Mouse (Mus musculus) liver, adult (tissue): Measurements from ENCODE around the gene Gm6169.

Source experiments
- GATA4 ChIP-seq: IDR thresholded peaks from 2 replicates; pipeline ENCODE4 v1.6.1; 2014; ENCODE audit warnings: mild to moderate bottlenecking, low read length; ENCODE audit not compliant: insufficient replicate concordance

The Gm6169 gene

DNA sequence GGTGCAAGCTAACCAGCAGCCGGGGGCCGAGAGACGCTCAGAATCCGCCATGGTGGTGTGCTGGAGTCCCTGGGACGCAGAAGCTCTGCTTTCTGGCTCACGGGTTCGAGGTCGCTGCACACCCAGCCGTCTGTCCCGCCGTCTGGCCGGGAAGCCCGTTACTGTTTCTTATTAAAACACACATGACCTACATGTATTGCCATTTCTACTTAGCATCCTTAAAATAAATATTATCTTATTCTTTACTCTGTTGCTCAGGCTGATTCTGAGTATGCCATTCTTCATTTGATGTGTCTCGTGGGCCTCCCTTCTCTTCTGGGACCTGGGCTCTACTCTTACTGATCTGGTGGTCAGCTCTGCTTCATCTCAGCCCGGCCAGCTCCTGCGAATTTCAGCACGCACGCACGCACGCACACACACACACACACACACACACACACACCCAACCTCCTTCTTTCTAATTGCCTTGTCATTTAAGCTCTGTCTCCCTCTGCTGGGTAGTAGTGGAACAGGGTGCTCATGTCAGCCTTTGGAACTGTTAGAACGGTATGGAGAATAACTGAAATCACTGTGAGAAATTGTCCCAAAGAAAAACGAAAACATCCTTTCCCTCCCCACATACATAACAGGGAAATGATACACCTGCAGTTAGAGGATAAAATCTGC lies at the start of gene Gm6169:
TSS of gene Gm6169 (minus strand) at position 51 of the 666 bp plus-strand sequence.
- no peak for TF ChIP-seq GATA4

GRCm38 (mm10) chr13:97145834-97146233 lies 46.8 kb upstream of the Gm6169 start:
- no peak for TF ChIP-seq GATA4

DNA sequence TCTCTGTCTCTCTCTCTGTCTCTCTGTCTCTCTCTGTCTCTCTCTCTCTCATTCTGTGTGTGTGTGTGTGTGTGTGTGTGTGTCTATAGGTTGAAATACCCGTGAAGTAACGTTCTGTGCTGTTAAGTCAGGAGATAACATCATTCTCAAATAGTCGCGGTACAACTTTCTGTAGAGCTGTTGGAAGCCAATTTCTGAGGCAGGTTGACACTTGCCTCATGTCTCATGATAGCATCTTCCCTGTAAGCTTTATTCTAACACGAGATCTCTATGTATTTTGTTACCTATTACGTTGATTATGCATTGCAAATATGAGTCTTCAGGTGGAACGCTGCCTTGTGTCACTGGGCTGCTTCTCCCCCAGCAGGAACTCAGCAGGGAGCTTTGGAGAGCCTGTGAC lies 43.3 kb upstream of the Gm6169 start:
- no peak for TF ChIP-seq GATA4

- TF ChIP-seq GATA4 = no peak
These were observed 38.7 kb upstream of the Gm6169 start, which contains the start of the genes Gfm2 and Nsa2 for GRCm38 (mm10) chr13:97137466-97138400. TSS of gene Gfm2 (plus strand) at chr13:97137937. TSS of gene Nsa2 (minus strand) at chr13:97137937.

- no peak for TF ChIP-seq GATA4
These were observed 22.3 kb upstream of the Gm6169 start for GRCm38 (mm10) chr13:97121341-97121740.

DNA sequence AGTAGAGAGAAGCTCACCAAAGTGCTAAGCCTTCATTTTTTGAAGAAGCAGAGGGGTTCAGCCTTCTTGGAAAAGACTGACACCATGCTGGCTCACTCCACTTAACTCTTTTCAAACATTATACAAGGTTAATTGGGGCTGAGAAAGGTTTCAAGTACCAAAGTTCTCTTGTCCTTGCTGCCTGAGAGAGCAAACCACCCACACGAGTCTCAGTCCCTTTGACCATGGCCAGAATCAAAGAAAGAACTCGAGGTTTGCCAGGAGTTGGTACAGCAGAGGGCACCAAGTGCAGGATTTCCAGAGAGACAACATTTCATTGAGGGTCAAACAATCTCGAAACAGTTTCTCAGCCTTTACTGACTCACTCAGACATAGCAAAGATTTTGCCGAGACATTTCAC lies 10.0 kb upstream of the Gm6169 start:
- no peak for TF ChIP-seq GATA4

- no peak for TF ChIP-seq GATA4
These were observed 6.0 kb upstream of the Gm6169 start for GRCm38 (mm10) chr13:97104996-97105395.

DNA sequence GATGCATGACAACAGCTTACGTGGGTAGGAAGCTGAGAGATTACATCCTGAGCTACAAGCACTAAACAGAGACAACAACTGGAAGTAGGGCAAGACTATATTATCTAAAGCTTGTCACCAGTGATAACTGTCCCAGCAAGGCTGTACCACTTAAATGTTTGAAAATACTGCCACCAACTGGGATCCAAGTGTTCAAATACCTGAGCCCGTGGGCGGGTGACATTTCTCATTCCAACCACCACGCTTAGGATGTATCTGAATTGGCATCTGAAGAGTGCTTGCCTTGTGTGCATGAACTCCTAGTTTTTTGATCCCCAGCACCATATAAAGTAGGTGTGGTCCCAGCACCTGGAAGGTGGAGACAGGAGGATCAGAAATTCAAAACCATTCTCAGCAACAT lies 3.3 kb downstream of the Gm6169 start:
- no peak for TF ChIP-seq GATA4

- TF ChIP-seq GATA4 = no peak
These were observed 10.9 kb downstream of the Gm6169 start for GRCm38 (mm10) chr13:97088183-97088582.

DNA sequence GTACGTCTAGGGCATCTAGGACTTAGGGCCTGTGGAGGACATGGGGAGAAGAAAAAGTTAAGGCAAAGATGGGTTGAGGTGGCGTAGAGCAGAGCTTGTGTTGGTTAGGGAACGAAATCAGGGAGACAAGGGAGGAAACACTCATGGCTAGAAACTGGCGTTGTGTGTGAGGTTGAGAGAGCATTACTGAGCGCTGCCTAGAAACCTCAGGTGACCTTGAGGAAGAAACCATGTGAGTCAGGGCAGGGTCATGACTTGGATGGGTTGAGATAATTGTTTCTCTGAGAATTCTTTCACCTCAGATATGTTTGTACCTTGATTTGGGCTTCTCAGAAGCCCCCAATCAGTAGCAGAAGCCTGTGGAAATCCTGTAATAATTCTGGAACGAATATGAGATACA lies 11.6 kb downstream of the Gm6169 start:
- TF ChIP-seq GATA4 = no peak

DNA sequence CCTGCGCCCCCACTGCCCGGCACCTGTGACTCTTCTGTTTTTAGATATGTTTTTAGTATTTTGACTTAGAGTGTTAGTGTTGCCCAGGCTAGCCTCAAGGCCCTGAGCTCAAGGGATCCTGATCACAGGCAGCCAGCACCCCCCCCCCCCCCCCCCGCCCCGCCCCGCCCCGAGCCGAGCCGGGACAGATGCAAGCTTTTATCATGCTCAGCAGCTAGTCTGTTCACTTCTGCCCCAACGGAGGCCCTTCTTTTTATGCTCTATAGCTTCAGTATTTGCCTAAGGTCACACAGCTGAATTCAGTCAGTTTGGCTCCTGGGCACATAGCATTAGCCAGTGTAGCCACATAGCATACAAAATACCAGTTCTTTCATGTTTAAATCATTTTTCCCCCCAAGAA lies 12.7 kb downstream of the Gm6169 start:
- TF ChIP-seq GATA4 = no peak

- TF ChIP-seq GATA4 = no peak
These were observed 16.6 kb downstream of the Gm6169 start for GRCm38 (mm10) chr13:97082432-97082831.

GRCm38 (mm10) chr13:97080615-97081014 lies 18.4 kb downstream of the Gm6169 start:
- no peak for TF ChIP-seq GATA4

DNA sequence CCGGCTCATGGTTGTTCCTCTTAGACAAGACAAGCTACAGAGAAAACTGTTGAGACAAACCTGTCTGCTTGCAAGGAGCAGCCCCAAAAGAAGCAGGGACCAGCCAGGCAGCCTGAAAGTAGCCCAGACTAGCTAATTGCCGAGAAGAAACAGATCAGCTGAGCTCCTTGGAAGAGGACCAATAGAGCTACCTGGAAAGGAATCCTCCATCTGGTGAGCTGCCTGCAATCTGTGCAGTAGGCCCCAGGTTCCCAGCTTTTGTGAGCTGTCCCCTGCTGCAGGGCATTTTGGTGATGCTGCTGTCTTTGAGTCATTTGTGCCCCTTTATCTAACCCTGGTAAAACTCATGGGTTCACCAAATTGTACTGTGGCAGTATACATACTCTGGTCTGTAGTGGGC lies 18.8 kb downstream of the Gm6169 start:
- no peak for TF ChIP-seq GATA4

DNA sequence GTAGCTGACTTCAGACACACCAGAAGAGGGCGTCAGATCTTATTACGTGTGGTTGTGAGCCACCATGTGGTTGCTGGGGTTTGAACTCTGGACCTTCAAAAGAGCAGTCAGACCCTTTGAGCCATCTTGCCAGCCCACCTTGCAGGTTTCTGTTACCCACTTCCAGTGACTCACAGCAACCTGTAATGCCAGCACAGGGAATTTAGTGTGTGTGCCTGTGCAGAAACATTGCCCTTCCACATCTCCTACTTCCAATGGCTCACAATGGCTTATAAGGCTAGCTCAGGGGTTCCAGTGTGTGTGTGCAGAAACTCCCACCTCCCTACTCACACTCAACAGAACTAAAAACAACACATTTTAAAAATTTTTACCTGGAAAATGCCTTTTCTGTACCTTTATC lies 21.5 kb downstream of the Gm6169 start:
- TF ChIP-seq GATA4 = no peak

GRCm38 (mm10) chr13:97073497-97073896 lies 25.5 kb downstream of the Gm6169 start:
- TF ChIP-seq GATA4 = no peak
